Mouse (Mus musculus) lung, postnatal 0 days (tissue): ENCODE results near the gene Fam131b.

Experiments used
- CTCF ChIP-seq: IDR thresholded peaks from 2 replicates; pipeline ENCODE4 v1.5.1; 2016; ENCODE audit warnings: antibody characterized with exemption, mild to moderate bottlenecking
- EP300 ChIP-seq: IDR thresholded peaks from 2 replicates; pipeline ENCODE4 v1.6.1; 2016; ENCODE audit warnings: antibody characterized with exemption, mild to moderate bottlenecking, control low read depth

DNA sequence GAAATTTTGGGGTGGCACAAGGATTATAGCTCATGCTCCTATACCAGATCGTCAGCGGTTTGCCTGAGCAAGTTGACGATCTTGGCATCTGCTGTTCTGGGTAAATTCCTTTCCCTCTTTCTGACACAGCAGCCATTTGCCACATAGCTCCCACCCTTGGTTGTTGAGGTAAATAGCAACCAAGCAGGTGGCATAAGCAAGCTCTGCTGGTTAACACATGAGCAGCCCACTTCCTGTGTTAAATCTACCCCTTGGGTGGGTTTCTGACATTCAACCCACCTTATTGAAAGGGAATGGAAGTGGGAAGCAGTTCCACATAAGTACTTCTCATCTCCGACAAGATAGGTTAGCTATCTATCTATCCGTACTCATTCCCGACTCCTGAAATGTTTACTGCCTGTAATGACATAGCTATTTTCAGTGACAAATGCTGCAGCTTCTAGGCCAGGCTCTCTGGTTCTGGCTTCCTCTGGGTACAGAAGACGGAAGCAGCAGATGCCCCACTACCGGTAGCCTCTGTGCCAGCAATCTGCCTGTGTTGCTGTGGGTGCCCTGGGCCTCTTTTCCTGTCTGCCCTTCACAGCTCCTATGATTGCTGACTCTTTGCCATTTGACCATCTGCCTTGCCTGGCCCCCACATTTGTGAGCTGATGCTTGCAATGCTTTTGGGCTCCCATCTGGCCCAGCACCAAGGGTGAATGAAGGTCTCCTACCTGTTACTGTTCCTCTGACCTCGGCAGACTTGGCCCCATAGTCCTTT is 19.1 kb upstream of the Fam131b start:
- no peak for TF ChIP-seq CTCF
- TF ChIP-seq EP300: no peak
